Mouse (Mus musculus): ENCODE measurements around the gene Htr3b.
"Not testable (repeated sequence)": the region's sequence is repeated elsewhere in the genome, so short reads cannot be mapped to it uniquely, and the experiment has no call there.

GRCm38 (mm10) chr9:48983801-48984200 is 19.0 kb upstream of the Htr3b start:
- TF ChIP-seq GATA1 (IDR thresholded peaks at IDR 0.05; ENCODE audit: borderline replicate concordance, low read length); FLI1 (IDR thresholded peaks at IDR 0.05; ENCODE audit: low read length): not testable (repeated sequence)

All from megakaryocyte, embryonic 14.5 days (primary cell).